Mouse (Mus musculus): ENCODE measurements around the gene Myl10.
A peak's percentile ranks its signal among the peaks of the same experiment; 100 is the strongest.
"Not testable (repeated sequence)": the region's sequence is repeated elsewhere in the genome, so short reads cannot be mapped to it uniquely, and the experiment has no call there.

Myl10 gene

DNA sequence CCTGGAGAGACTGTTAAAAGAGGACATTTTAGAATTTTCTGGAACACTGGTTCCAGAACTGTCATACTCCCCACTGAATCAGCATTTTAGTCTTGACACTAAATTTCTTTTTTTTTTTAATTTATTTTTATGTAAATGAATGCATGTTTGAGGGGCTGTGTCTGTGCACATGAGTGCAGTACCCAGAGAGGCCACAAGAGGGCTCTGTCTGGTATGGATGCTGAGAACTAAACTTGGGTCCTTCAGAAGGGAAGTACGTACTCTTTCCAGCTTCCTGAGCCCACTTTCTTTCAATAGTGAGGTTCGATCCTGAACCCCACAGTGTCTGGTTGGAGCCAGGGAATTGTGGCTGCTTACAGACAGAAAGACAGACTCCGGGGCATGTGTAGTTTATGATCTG is 12.6 kb downstream of the Myl10 start:
- DNase-seq (ENCODE audit: low spot score in 2 of 2), result no peak

DNA sequence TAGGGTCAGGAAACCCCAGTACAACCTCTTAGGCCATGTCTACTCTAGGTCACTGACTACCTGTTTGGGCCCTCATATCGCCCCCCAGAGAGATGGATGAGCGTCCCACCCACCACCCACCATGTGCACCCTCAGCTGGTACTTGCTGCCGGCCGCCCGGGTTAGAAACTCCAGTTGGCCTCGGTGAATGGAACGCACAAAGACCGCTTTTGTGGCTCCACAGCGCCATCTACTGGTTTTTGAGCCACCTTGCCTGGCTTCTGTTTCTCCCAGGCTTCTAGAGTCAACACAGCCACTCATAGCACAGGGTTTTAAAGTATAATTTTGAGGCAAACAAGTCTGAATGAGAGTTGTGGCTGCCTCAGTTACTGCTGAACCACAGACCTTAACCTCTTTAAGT is 13.9 kb downstream of the Myl10 start:
- peak in 1 of 2 experiments; percentile 67 for DNase-seq (ENCODE audit: low spot score in 2 of 2)

DNA sequence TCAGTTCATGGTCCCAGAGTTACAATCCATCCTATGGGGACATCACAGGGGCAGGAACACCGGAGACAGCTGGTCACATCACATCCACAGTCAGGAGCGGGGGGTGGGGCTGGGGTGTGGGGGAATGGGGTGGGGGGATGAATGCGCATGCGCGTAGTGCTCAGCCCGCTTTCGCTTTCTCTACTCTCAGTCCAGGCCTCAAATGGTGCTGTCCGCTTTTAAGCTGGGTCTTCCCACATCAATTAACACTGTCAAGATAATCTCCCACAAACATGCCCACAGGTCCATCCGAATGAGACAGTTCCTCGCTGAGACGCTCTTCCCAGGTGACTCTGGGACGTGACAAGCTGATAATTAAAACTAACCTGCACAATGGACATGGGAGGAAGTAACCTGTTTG is 15.2 kb downstream of the Myl10 start:
- no peak for DNase-seq (ENCODE audit: low spot score in 2 of 2)

DNA sequence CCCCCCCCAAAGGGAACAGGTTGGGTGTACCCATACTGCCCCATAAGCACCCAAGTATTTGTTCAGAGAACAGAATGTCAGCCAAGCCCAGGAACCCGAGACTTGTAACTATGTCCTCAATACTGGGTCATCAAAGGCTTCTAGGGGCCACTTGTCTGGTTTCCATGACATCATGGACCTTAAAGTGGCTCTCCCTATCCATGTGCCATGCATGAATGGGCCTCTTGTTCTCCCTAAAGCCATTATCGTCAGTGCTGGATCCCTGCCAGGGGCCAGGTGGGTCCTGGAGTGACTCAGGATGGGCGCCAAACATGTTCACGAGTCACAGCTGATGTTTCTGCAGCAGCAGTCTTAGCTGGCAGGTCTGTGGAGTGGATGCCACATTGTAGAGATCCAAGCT is 17.8 kb downstream of the Myl10 start:
- DNase-seq (ENCODE audit: low spot score in 2 of 2), result no peak

DNA sequence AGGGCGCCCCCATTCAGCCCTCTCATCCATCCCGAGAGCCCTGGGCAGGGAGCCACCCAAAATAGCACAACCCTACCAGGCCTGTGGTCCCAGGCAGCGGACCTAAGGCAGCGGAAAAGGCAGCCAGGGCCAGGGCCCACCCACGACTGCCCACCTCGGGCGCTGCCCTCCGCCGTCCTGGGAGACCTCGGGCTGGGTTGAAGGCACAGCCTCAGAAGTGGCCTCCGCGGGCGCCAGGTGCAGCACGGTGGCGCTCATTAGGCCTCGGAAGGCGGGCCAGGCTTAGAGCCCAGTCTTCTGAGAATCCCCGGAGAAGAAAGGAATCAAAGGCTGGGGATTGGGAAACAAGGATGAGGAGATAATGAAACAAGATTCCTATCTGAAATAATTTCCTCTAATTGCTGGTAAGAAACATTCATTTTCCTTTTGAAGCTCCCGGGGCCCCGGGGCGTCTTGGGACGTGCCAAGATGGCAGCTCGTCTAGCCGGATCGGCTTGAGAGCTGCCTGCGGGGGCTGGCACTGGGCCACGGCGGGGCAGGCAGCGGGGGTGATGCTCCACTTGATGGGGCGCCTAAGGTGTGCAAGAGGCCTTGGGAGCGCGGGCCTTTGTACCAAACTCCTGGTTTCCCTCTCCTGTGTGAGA is 21.4 kb downstream of the Myl10 start:
- no peak for DNase-seq (ENCODE audit: low spot score in 2 of 2)

DNA sequence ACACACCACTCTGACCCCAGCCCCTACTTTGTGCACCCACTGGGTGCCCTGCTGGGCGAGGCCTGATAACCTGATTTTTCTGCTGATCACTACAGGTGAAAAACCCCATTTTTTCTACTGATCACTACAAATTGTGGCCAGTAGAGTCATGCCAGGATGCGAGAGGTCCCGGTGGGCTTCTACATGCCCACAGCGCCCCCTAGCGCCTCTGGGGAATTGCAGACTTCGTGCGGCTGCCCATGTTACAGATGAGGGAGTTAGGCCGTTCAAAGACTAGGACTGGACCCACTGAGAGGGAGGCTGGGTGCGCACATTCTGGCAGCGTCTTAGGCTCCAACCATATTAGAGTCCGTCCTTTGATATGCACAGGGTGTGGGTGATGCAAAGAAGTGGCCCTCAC is 21.9 kb downstream of the Myl10 start:
- peak in 1 of 2 experiments; percentile 38 for DNase-seq (ENCODE audit: low spot score in 2 of 2)

DNA sequence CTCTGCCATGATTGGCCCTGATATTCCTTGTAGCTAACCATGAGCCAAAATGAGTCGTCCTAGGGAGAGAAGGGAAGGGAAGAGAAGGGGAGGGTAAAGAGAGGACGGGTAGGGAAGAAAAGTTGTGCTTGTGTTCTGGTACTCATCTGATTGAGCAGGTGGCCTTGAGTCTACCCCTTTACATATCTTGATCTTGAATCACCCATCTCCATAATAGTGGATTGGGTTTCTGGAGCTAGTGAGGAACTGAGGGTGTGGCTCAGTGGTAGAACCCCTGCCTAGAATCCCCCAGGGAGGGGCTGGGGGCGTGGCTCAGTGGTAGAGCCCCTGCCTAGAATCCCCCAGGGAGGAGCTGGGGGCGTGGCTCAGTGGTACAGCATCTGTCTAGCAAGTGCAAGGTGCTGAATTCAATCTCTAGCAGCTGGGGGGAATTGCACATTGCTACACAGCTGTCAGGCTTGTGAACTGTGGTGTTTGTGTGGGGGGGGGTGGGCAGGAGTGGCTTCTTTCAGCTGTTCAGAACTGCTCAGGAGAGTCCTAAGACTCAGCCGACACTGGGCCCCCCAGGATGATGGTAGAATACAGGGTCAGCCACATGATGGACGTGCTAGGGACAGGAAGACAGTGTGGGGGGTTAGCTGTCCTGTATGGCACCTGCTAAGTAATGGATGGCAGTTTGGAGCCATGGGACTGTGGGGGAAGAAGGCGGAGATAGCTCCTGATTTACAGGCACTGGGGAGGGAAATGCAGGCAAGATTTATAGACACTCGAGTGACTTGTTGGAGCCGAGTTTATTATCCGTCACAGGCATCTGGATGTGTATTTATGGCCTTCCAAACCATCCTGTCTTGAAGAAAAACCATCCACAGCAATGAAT is 24.0 kb downstream of the Myl10 start:
- DNase-seq (ENCODE audit: low spot score in 2 of 2), result no peak

DNA sequence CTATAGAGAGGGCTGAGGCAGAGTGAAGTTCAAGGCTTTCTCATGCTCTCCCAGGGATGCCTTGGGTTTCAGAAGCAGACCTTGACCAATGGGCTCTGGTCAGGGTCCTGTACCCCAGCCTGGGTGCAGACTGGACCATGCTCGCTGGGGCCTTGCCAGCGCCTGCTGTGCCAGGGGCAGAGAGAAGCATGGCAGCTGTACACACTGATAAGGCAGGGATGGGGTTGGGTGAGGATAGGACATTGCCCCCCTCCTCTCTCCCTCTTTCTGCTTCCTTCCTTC is 24.6 kb downstream of the Myl10 start:
- no peak for DNase-seq (ENCODE audit: low spot score in 2 of 2)

DNA sequence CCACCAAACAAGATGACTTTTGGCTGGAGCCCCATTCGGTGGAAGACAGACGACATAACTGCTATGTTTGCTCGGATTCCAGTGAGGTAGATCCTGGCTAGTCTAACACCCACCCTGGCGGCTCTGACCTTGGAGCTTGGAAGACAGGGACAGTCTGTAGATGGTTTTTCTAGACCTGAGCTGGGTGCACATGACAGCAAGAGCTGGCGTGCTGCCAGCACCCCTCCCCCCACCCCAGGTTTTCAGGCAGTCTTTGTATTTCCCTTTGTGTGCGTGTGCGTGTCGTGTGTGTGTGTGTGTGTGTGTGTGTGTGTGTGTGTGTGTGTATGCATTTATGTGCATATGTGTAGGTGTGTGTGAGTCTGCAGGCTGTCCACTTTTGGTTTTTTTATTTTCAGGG is 25.7 kb downstream of the Myl10 start:
- no peak for DNase-seq (ENCODE audit: low spot score in 2 of 2)

DNA sequence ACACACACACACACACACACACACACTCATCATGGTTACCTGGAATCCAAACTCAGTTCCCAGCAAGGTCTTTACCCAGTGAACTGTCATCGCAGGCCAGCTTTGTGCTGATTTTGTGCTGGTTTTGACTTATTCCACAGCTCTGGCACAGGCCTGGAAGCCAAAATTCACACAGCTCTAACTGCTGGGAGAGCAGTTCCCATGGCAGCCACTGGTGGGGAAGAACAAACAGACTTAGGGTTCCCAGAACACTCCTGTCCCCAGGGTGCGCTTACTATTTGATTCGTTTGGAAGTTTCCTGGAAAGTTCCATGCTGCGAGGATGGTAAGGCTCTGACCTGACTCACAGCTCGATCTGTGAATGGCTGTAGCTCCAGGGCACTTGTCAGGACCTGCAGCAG is 28.6 kb downstream of the Myl10 start:
- DNase-seq (ENCODE audit: low spot score in 2 of 2), result no peak

DNA sequence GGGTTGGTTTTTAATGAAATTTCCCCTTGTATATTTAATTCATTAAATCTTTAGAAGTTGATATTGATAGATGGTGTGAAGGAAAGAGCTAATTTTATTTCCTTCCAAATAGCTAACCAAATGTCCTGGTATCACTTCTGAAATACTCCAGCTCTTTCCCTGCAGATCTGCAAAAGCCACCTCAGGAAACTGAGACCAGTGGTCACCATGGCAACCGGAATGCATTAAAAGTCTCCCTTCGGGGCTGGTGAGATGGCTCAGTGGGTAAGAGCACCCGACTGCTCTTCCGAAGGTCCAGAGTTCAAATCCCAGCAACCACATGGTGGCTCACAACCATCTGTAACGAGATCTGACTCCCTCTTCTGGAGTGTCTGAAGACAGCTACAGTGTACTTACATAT is 33.3 kb downstream of the Myl10 start:
- DNase-seq (ENCODE audit: low spot score in 2 of 2), result not testable (repeated sequence)

DNA sequence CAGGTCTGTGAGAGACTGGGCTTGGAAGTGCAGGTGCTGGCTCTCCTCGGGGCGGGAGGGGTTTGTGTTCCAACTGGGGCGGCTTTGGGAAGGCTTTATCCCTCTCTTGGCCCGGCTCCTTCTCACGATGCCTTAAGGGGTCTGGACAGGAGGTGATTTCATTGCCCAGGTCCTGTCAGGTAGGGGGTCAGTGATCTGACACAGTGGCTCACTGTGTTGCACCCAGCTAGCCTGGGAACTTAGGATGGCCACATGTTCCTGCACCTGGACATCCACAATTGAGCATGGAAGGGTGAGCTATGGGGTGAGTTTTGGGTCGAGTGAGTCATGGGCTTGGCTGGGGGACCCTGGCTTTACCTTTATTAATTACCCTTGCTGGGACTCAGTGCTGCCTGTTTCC is 46.0 kb downstream of the Myl10 start:
- DNase-seq (ENCODE audit: low spot score in 2 of 2), result no peak

DNA sequence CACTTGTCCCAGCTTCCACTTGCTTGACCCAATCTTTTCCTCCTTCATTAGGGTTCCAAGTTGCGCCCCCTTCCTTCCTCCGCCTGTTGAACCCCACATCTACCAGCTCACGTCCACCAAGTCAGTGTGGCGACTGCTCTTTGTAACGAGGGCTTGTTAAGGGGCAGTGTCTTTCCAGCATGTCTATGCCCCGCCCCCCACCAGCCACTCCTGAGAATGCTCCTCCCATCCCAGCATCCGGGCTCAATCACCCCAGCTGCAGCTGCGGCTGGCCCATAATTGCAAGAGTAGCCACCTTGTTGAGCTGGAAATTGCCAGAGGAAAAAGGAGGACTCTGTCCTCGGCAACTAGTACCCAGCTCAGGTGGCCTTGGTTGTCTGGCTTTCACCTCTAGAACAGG is 53.6 kb downstream of the Myl10 start:
- DNase-seq (ENCODE audit: low spot score in 2 of 2), result no peak

Measured in frontal cortex, postnatal 10 days (tissue).